Mouse (Mus musculus) heart, postnatal 25 days (tissue): ENCODE data around the gene Rcbtb2. TPM values are rescaled to one million over a fixed set of nuclear protein-coding genes. Genes with fewer than 3 reads are reported as not detected.
"Not testable (repeated sequence)": the region's sequence is repeated elsewhere in the genome, so short reads cannot be mapped to it uniquely, and the experiment has no call there.

Experiments used
- DNase-seq: peaks from one replicate; pipeline ENCODE4 v3.0.0; 2022; ENCODE audit warnings: low spot score
- intact Hi-C: fragments of 180-260 bp; cut with DNase I; formaldehyde crosslinking; loops from one replicate; pipeline ENCODE4 v1.15.1; 2025
- total RNA-seq, 2 experiments: library from RNA; stranded (reverse); gene quantifications; 2 replicates each; pipeline ENCODE4 v1.2.3; 2021

The Rcbtb2 gene
- total RNA-seq, result 10 to 100 TPM; 20.4 to 22.9 TPM

DNA sequence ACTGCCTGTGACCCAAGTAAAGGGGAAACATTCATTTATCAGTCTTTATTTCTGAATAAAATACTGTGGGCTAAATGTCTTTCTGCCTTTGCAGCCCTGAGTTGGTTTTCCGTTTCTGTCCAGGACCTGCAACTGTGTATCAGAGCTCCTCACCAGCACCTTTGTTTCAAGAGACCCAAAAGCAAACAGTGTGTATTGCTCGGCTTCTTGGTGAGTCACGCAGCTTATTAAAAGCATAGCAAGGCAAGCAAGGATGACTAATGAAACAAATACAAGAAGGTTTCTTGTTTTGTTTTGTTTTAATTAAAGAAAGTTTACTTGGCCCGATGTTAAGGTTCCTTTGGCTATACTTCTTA, at the start of gene Rcbtb2:
Rcbtb2 (plus strand) TSS at position 115 of the 356 bp plus-strand sequence.
- intact Hi-C loops, result no loop called here
- DNase-seq, result no peak

DNA sequence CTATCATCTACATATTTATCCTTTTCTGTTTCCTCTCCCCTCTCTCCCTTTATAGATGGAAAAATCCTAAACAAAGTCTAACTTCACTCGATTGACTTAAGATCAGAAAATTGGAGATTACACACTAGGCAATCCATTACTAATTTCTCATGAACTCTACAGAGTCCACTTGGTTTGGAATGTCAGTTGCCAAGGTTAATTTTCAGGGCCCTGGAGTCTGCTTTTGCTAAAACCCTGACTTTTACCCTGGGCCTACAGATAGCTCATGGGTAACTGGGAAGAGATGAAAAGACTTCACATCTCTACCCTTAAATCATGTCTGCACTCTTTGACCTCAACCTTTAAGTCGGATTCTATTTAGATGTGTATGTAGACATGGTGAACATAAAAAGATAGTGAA, 39.3 kb upstream of the Rcbtb2 start:
- intact Hi-C loops, result no loop called here
- no peak for DNase-seq

DNA sequence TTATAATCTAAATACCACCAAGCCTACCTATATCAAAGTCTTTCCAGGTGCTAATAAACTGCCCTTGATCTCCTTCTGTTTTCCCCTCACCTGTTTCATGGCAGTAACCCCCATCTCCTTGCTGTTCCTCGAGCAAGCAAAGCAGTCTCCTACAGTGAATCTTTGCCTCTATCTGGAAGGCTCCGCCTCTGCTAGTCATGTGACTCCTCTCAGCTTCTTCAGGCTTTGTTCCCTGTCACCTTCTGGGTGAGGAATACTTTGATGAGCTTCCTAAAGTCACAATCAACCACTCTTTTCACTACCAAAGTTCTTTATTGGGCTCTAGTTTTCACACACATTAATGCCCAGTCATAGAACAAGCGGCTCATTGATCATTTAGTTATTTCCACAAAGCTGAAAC, 36.4 kb upstream of the Rcbtb2 start:
- DNase-seq, result no peak
- intact Hi-C loops, result no loop called here

DNA sequence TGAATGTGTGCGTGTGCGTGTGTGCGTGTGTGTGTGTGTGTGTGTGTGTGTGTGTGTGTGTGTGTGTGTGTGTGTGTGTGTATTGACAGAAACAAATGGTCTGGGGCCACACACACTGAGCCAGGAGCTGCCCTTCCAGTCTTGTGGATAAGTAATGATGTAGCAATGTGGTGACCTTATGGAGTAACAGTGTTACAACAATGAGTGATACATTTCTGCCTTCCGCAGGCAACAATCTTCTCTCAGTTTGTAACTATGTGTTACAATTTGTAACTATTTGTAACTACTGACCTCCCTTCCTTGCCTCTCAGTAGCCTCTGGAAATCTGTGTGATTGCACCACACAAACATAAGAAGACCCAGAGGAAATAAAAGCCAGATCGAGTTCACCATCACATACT, 35.6 kb upstream of the Rcbtb2 start:
- intact Hi-C loops, result no loop called here
- no peak for DNase-seq

DNA sequence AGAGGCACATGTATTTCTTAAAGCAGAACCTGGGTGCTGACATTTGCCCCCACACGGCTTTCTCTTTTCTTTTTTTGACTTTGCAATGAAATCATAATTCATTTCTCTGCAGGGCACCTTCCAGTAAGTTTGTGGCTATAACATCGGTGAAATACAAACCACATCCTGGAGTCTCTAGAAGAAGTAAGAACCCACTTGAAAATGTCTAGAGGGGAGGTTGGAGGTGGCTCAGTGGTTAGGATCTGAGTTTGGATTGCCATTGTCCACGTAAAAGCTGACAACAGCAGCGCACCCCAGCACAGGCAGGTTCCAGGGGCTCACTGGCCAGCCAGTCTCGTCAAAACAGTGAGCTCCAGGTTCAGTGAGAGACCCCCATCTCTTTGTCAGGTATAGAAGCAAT, 35.1 kb upstream of the Rcbtb2 start:
- intact Hi-C loops, result no loop called here
- DNase-seq, result no peak

DNA sequence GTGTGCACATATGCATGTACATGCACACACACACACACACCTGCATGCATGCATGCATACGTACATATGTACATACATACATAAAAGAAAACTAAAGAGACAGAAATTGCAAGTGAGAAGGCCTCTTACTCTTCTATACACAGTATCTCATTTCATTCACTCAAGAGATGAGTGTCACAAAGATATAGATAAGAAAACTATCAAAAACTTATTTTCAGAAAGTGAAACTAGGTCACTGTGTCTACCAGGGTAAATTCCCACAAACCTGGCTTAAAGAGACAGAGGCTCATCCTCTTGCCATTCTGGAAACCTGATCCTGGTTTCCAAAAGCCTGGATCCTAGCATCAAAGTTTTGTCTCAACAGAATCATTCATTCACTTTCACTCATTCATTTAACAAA, 34.6 kb upstream of the Rcbtb2 start:
- intact Hi-C loops, result no loop called here
- no peak for DNase-seq

DNA sequence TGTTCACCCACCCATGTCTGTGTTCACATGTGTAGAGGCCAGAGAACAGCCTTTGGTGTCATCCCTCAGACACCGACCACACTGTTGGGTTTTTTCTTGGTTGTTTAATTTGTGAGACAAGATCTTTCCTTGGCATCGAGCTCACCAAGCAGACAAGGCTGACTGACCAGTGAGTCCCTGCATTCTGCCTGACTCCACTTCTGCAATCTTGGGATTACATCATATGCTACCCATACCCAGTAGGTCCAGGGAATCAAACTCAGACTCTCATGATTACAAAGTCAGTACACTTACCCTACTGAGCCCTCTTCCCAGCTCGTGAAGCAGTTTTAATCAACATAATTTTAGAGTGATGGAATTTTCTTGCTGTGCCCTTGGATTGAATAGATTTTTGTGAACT, 30.0 kb upstream of the Rcbtb2 start:
- DNase-seq, result no peak
- intact Hi-C loops, result no loop called here

DNA sequence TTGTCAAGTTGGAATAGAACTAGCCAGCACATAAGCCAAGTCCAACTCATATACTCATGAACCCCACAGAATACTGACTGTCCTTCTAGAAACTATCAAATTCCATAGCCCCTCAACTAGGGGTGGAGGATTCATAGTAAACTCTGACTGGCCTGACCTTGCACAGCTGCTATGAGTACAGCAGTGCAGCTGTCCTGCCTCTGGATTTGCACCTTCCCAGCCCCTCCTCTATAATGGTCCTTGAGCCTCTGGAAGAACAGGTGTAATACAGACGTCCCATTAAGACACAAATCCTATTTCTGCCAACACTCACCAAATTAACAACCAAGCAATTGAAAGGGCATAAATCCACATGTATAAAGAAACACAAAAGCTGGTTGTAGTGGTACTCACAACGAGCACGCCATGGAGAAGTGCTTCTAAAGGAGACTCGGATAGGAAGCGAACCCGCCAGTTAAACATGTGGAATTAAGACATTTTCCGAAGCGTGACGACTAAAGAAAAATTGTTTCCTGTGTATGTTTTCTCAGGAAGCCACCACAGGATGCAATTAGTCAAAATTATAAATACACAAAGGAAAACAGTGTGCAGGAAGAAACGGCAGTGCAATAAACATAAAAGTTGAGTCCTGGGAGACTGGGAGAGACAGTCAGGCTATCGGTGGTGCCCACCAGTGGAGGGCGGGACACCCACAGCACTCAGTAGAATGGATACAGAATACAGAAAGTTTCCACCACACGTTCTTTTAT, 27.9 kb upstream of the Rcbtb2 start:
- no peak for DNase-seq
- intact Hi-C loops, result loop anchor here (5.0 kb wide), 2 partner anchors 93 to 718 kb away; no protein-coding TSS in a partner anchor

DNA sequence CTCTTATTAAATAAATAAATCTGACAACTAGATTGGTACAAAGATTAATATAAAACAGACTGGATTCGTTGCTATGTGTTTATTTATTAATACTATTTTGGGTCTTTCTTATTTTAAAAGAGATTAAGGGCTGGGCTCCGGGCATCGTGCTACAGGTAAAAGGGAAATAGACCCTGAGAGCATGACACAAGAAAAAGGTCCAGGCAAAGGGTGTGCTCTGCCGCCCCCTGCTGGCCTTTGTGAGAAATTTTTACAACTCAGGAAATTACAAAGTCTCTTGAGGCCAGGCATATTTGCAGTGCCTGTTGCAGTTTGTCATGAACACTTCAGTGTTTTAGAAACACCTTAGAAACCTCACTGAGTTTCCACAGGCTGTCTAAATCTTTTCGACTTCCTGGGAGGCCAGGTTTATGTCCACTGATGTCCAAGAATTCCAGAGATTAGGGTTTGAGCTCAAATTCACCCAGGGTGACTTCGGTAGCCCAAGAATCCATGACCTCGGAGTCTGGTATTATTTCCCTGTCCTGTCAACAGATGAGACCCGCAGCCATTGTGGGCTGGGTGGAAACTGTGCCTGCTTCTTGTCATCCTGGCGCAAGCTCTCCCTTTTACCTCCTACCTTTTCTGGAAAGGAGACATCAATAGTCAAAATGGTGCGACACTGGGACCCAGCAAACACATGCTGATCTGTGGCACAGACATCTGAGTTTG, 24.0 kb upstream of the Rcbtb2 start:
- no peak for DNase-seq
- intact Hi-C loops, result loop anchor here (5.0 kb wide), 2 partner anchors 97 to 722 kb away; no protein-coding TSS in a partner anchor

DNA sequence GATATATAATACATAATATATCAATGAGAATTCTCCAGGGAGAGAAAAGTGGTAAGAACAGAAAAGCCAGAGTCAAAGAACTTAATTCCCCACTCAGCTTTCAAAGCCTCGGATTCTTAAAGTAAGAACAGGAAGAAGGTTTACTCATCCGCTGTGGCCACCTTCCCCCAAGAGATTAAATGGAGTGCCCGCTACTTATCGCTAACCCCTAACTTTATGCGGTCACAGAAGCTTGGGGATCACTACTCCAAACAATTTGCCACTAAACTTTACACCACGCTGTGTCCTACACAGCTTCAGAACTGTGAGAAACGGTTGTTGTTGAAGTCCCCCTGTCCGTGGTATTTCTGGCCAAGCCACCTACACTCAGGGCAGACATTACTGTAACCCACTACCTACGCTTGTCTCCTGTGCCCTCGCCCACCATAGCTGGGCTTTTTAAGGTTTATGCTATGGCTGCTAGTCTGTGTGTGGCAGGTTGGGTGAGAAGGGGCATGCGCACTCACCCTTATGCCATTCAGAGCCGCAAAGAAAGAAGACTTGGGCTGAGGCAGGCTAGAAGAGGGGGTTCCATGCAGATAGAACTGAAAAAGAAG, 20.5 kb upstream of the Rcbtb2 start:
- intact Hi-C loops, result no loop called here
- DNase-seq, result no peak

DNA sequence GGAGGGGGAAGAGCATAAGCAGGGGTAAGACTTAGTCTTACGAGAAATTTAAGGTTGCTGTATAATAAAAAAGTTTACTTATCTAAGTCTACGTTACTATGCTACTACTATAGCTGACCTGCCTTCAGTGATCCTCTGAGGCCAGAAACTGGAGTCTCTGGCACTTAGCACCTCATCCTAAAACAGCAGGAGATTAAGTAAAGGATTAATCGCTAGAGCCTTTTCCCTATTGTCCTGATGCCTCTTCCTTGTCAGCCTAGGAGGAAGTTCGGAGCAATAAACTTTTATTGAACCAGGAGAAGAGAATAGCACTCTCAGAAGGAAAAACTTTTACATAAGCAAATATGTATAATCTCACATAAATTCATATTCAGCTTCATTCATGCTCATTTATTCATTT, 19.9 kb upstream of the Rcbtb2 start:
- DNase-seq, intact Hi-C loops: not testable (repeated sequence)

DNA sequence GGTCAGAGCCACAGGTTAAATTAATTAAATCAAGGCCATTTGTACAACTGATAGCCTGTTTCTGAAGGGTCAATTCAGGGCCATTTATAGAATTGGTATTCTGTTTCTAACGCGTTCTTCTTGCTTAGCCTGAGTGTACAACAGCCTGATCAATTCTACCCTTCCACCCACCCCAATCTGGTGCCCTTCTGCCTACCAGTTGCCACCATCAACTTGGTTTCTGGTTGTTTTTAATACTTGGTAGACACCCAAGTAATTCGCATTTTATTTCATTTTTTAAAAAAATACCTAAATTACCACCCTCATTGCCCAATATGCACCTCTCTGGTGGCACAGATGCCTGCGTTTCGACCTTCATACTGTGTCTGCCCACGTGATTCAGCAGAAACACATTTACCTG, 17.9 kb upstream of the Rcbtb2 start:
- DNase-seq, result no peak
- intact Hi-C loops, result loop anchor here (2.0 to 5.0 kb wide), 2 partner anchors 177 to 370 kb away; no protein-coding TSS in a partner anchor

DNA sequence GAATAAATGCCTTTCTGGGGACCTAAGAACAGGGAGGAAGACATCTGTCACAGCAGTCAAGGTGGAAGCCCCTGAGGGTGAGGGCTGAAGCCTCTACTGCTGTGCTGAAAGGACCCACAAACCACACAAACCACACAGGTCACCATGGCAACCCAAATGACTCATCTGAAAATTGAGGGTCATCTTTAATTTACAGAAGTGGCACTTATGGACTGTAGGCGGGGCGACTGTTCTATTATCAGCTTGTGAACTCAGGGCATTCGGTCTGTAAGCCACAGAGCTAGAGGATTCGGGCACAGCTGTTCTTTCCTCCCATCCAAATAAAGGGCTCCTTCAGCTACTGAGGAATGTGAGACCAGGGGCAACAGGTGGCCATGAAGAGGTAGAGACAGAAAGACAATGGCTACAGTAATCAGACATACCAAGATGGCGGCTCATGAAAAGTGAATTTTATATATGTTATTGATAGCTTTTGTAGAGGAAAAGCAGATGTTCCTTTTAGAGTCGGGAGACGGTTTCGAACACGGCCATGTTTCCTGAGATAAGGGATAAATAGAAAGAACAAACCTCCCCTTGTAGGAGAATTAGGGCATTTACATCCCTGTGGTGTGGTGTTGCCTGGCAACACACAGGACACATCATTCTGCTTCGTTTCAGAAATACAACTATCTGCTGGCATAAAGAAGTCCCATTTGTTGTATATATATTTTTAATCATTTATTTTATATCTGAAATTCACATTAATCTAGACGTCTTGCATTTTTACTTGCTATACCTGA, 17.2 kb upstream of the Rcbtb2 start:
- intact Hi-C loops, result loop anchor here (2.0 to 5.0 kb wide), 2 partner anchors 177 to 369 kb away; no protein-coding TSS in a partner anchor
- no peak for DNase-seq

DNA sequence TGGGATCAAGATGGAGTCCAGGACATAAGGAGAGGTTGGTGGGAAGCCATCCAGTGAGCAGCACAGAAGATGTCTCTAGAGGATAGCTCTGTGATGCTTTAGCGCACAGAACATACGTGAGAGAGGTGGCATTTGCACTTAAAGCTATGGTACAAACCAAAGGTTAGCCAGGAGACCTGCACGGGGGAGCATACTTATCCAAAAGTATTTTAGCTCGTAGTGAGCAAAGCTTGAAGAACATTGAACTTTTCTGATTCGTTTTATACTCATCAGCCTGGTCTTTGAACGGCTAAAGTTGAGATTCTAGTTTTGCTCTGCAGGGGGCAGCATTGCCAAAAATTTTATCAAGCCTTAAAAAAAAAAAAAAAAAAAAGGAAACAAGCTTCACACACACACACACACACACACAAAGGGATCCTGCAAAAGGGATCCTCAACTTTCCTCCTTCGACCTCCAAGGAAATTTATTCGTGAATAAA, 16.6 kb upstream of the Rcbtb2 start:
- intact Hi-C loops, result loop anchor here (5.0 kb wide), 1 partner anchor 176 kb away; no protein-coding TSS in a partner anchor
- DNase-seq, result no peak

DNA sequence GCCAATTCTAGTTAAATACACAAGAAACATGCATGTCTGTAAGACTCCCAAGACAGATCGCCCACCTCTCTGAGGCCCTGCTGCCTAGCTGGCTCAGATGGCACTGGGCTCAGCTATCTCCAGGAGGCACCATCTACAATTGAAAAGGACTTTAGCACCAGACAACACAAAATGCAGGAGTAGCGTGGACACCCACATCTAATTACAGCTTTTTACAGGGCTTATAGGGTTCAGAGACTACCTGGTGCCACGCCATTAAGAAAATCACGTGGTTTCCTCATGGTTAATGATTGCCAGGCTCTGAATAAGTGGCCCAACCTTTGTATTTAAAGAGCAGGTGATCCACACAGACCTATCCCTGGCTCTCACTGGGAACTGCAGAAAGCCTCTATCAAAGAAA, 15.9 kb upstream of the Rcbtb2 start:
- no peak for DNase-seq
- intact Hi-C loops, result loop anchor here (1.0 to 5.0 kb wide), 2 partner anchors 175 to 194 kb away; no protein-coding TSS in a partner anchor

DNA sequence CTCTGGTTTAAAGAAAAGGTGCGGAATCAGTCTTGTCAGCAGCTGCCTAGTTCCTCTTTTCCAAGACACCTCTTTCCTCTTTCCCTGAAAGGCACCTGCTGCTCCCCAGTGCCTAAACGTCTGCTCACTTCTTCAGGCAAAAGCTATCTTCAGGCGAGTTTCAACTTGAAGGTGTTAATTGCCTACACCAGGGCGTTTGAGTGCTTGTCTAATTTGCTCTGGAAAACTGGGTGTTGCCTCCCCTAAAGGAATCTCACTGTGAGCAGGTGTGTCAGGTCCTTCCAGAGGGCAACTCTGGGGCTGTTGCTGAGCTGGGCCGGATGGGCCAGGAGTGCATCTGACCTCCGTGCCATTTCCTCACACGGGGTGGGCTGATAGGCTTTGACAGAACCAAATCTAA, 15.5 kb upstream of the Rcbtb2 start:
- intact Hi-C loops, result loop anchor here (1.0 to 5.0 kb wide), 2 partner anchors 175 to 194 kb away; no protein-coding TSS in a partner anchor
- no peak for DNase-seq

DNA sequence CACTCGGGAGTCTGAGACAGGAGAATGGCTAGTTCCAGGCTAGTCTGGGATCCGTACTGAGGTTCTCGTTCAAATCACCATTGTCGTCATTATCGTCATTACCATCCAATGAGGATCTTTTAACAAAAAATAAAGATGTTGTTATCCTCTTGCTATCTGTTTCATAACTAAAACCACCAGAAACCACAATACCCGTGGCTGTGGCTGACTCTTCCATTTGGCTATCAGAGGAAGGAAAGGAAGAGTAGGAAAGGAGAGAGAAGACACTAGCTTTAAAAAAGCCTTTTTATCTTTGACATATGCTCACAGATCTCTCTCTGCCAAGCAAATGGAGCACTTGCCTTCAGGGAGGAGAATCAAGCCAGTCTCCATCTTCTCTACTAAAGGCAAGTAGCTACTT, 14.9 kb upstream of the Rcbtb2 start:
- intact Hi-C loops, result loop anchor here (1.0 to 5.0 kb wide), 2 partner anchors 174 to 193 kb away; no protein-coding TSS in a partner anchor
- no peak for DNase-seq

DNA sequence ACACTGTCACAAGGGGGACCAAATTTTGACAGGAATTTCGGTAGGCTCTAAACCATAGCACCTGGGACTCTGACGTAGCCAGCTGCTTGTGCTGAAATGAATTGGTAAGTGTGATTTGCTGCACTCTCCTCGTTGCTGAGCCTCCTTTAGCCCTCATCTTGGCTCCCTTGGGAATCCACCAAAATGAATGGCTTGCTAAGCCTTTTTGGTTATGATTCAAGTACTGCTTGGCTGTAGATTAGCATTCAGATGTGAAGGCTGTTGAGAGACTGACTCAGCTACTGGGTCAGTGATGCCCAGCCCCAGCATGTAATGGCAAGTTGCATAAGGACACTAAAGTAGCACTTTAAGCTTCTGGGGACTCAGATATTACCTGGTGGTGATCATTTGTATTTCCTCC, 12.2 kb upstream of the Rcbtb2 start:
- intact Hi-C loops, result no loop called here
- no peak for DNase-seq

DNA sequence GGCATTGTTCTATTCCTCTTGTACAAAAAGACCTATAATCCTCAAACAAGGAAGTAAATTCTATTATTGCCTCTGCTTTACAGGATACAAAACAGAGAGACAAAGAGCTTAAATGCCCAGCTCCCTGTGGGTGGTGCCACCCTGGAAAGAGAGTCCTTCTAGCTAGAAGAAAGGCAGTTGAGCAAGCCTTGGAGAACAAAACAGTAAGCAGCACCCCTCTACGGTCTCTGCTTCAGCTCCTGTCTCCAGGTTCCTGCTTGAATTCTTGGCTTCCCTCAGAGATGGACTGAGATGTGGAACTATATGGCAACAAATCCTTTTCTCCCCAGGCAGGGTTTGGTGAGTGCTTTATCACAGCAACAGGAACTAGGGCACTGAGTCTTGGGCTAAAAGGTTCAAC, 11.7 kb upstream of the Rcbtb2 start:
- intact Hi-C loops, result no loop called here
- no peak for DNase-seq
